Mouse (Mus musculus): ENCODE data around the gene Atp2a2.

The Atp2a2 gene

GRCm38 (mm10) chr5:122502077-122502941 is at the start of gene Atp2a2:
Gene Atp2a2, minus strand, starts transcription at chr5:122502225.
- DNase-seq (ENCODE audit: low read depth, low spot score), result peak; percentile 94

- DNase-seq (ENCODE audit: low read depth, low spot score), result no peak
Measured at GRCm38 (mm10) chr5:122550460-122550859, 48.4 kb upstream of the Atp2a2 start.

- peak; percentile 73 for DNase-seq (ENCODE audit: low read depth, low spot score)
Measured at GRCm38 (mm10) chr5:122548671-122549070, 46.6 kb upstream of the Atp2a2 start.

- DNase-seq (ENCODE audit: low read depth, low spot score), result no peak
Measured at GRCm38 (mm10) chr5:122547810-122548209, 45.8 kb upstream of the Atp2a2 start.

- peak; percentile 58 for DNase-seq (ENCODE audit: low read depth, low spot score)
Measured at GRCm38 (mm10) chr5:122547251-122547714, 45.3 kb upstream of the Atp2a2 start.

- DNase-seq (ENCODE audit: low read depth, low spot score), result no peak
Measured at GRCm38 (mm10) chr5:122543392-122543791, 41.4 kb upstream of the Atp2a2 start.

- DNase-seq (ENCODE audit: low read depth, low spot score), result no peak
Measured at GRCm38 (mm10) chr5:122541871-122542270, 39.8 kb upstream of the Atp2a2 start.

GRCm38 (mm10) chr5:122538077-122538476 is 36.1 kb upstream of the Atp2a2 start:
- no peak for DNase-seq (ENCODE audit: low read depth, low spot score)

GRCm38 (mm10) chr5:122537654-122538053 is 35.6 kb upstream of the Atp2a2 start:
- no peak for DNase-seq (ENCODE audit: low read depth, low spot score)

- no peak for DNase-seq (ENCODE audit: low read depth, low spot score)
Measured at GRCm38 (mm10) chr5:122533884-122534283, 31.9 kb upstream of the Atp2a2 start.

- no peak for DNase-seq (ENCODE audit: low read depth, low spot score)
Measured at GRCm38 (mm10) chr5:122529913-122530604, 28.0 kb upstream of the Atp2a2 start.

- DNase-seq (ENCODE audit: low read depth, low spot score), result no peak
Measured at GRCm38 (mm10) chr5:122529316-122529715, 27.3 kb upstream of the Atp2a2 start.

GRCm38 (mm10) chr5:122528591-122528990 is 26.6 kb upstream of the Atp2a2 start:
- no peak for DNase-seq (ENCODE audit: low read depth, low spot score)

GRCm38 (mm10) chr5:122527761-122528160 is 25.7 kb upstream of the Atp2a2 start:
- no peak for DNase-seq (ENCODE audit: low read depth, low spot score)

GRCm38 (mm10) chr5:122526878-122527730 is 25.1 kb upstream of the Atp2a2 start:
- DNase-seq (ENCODE audit: low read depth, low spot score), result no peak

- no peak for DNase-seq (ENCODE audit: low read depth, low spot score)
Measured at GRCm38 (mm10) chr5:122526405-122526804, 24.4 kb upstream of the Atp2a2 start.

- no peak for DNase-seq (ENCODE audit: low read depth, low spot score)
Measured at GRCm38 (mm10) chr5:122525238-122525931, 23.4 kb upstream of the Atp2a2 start.

- DNase-seq (ENCODE audit: low read depth, low spot score), result no peak
Measured at GRCm38 (mm10) chr5:122524854-122525237, 22.8 kb upstream of the Atp2a2 start.

- DNase-seq (ENCODE audit: low read depth, low spot score), result no peak
Measured at GRCm38 (mm10) chr5:122524244-122524643, 22.2 kb upstream of the Atp2a2 start.

GRCm38 (mm10) chr5:122521130-122521473 is 19.1 kb upstream of the Atp2a2 start:
- DNase-seq (ENCODE audit: low read depth, low spot score), result no peak
